Mouse (Mus musculus): ENCODE data around the gene Pex11a. TPM values are rescaled to one million over a fixed set of nuclear protein-coding genes. Genes with fewer than 3 reads are reported as not detected.

Gene Pex11a
- total RNA-seq, 2 experiments from 2014 or later = 13.2 to 15.2 TPM

- DNase-seq (ENCODE audit: low spot score) = no peak
- intact Hi-C loops (cut with DNase I) = no loop called here
These were observed 663 bp downstream of the Pex11a start for GRCm38 (mm10) chr7:79742277-79742658.

- intact Hi-C loops (cut with DNase I) = no loop called here
- DNase-seq (ENCODE audit: low spot score) = no peak
These were observed 2.7 kb downstream of the Pex11a start for GRCm38 (mm10) chr7:79740279-79740678.

GRCm38 (mm10) chr7:79738913-79739312, 4.0 kb downstream of the Pex11a start:
- intact Hi-C loops (cut with DNase I) = no loop called here

GRCm38 (mm10) chr7:79736511-79736910, 6.4 kb downstream of the Pex11a start:
- intact Hi-C loops (cut with DNase I) = no loop called here
- no peak for DNase-seq (ENCODE audit: low spot score)

More at GRCm38 (mm10) chr7:79738913-79739312, 4.0 kb downstream of the Pex11a start:
- DNase-seq (ENCODE audit: low spot score) = no peak

GRCm38 (mm10) chr7:79734563-79734962, 8.4 kb downstream of the Pex11a start:
- no peak for DNase-seq (ENCODE audit: low spot score)
- intact Hi-C loops (cut with DNase I) = no loop called here

GRCm38 (mm10) chr7:79732622-79733021, 10.3 kb downstream of the Pex11a start, which contains the start of gene Plin1:
Gene Plin1, minus strand, starts transcription at chr7:79732903.
- no peak for DNase-seq (ENCODE audit: low spot score)
- intact Hi-C loops (cut with DNase I) = no loop called here

GRCm38 (mm10) chr7:79731438-79731837, 11.5 kb downstream of the Pex11a start:
- no peak for DNase-seq (ENCODE audit: low spot score)
- intact Hi-C loops (cut with DNase I) = no loop called here

- no peak for DNase-seq (ENCODE audit: low spot score)
- intact Hi-C loops (cut with DNase I) = loop anchor here (2.0 to 5.0 kb wide), 3 partner anchors 68 to 233 kb away; partner anchors contain the start of gene Ticrr
These were observed 13.1 kb downstream of the Pex11a start for GRCm38 (mm10) chr7:79729743-79730370.

- DNase-seq (ENCODE audit: low spot score) = no peak
- intact Hi-C loops (cut with DNase I) = loop anchor here (2.0 to 5.0 kb wide), 3 partner anchors 67 to 232 kb away; partner anchors contain the start of gene Ticrr
These were observed 13.8 kb downstream of the Pex11a start for GRCm38 (mm10) chr7:79729169-79729568.

GRCm38 (mm10) chr7:79728219-79728618, 14.7 kb downstream of the Pex11a start:
- DNase-seq (ENCODE audit: low spot score) = no peak
- intact Hi-C loops (cut with DNase I) = loop anchor here (2.0 to 5.0 kb wide), 3 partner anchors 66 to 231 kb away; partner anchors contain the start of gene Ticrr

- DNase-seq (ENCODE audit: low spot score) = no peak
- intact Hi-C loops (cut with DNase I) = loop anchor here (5.0 kb wide), 2 partner anchors 65 to 230 kb away; partner anchors contain the start of gene Ticrr
These were observed 15.8 kb downstream of the Pex11a start for GRCm38 (mm10) chr7:79727091-79727490.

GRCm38 (mm10) chr7:79721386-79721977, 21.4 kb downstream of the Pex11a start:
- intact Hi-C loops (cut with DNase I) = no loop called here
- peak; percentile 37 for DNase-seq (ENCODE audit: low spot score)

GRCm38 (mm10) chr7:79715187-79715981, 27.5 kb downstream of the Pex11a start, which contains the start of gene Kif7:
Gene Kif7, minus strand, starts transcription at chr7:79715720.
- intact Hi-C loops (cut with DNase I) = no loop called here

GRCm38 (mm10) chr7:79710831-79711230, 32.1 kb downstream of the Pex11a start:
- intact Hi-C loops (cut with DNase I) = no loop called here
- no peak for DNase-seq (ENCODE audit: low spot score)

More at GRCm38 (mm10) chr7:79715187-79715981, 27.5 kb downstream of the Pex11a start, which contains the start of gene Kif7:
- peak; percentile 71 for DNase-seq (ENCODE audit: low spot score)

GRCm38 (mm10) chr7:79710130-79710607, 32.8 kb downstream of the Pex11a start:
- no peak for DNase-seq (ENCODE audit: low spot score)
- intact Hi-C loops (cut with DNase I) = no loop called here

GRCm38 (mm10) chr7:79705210-79705609, 37.7 kb downstream of the Pex11a start:
- intact Hi-C loops (cut with DNase I) = no loop called here
- no peak for DNase-seq (ENCODE audit: low spot score)

- intact Hi-C loops (cut with DNase I) = no loop called here
- no peak for DNase-seq (ENCODE audit: low spot score)
These were observed 40.2 kb downstream of the Pex11a start for GRCm38 (mm10) chr7:79702755-79703154.

GRCm38 (mm10) chr7:79696495-79696894, 46.4 kb downstream of the Pex11a start:
- intact Hi-C loops (cut with DNase I) = no loop called here
- DNase-seq (ENCODE audit: low spot score) = no peak

All from heart, postnatal 25 days (tissue).